Mouse (Mus musculus) neutrophil, adult 5-6 weeks (primary cell): ENCODE measurements around the gene Proser3. TPM values are rescaled to one million over a fixed set of nuclear protein-coding genes. Genes with fewer than 3 reads are reported as not detected.
A peak's percentile ranks its signal among the peaks of the same experiment; 100 is the strongest.

Source experiments
- ATAC-seq: fragments of 151-379, 151-347 bp; 2 replicates; pipeline ENCODE4 v1.8.0; 2017; ENCODE audit warnings: mild to moderate bottlenecking, moderate TSS enrichment; ENCODE audit not compliant: insufficient number of reproducible peaks, poor library complexity, low FRiP score, severe bottlenecking; ENCODE audit errors: extremely low read depth
- total RNA-seq: library from RNA; stranded (forward); fragments of 200-1000 nt; gene quantifications from 2 replicates; pipeline ENCODE4 v1.2.3, GENCODE M21; 2017

Gene Proser3
- total RNA-seq, 1 experiment from 2014 or later = 7.8 TPM

DNA sequence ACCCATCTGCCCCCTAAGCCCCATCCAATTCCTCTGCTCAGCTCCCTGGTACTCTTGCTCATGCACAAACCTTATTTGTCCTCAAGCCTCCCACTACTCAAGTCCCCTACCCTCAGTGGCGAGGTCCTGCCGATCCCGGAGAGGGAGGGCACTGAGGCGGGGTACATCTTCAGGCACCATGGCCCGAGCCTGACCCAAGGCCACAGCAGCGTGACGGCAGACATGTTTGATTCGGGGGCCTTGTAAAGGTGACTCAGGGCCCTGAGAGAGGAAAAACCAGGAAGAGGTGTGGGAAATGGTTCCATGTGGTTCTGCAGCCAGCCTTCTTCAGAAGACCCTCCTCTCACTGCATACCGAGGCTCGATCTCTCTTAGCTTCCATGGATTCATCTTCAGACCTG, 32.2 kb upstream of the Proser3 start:
- ATAC-seq = no peak

GRCm38 (mm10) chr7:30581547-30581946, 29.4 kb upstream of the Proser3 start:
- ATAC-seq = no peak

DNA sequence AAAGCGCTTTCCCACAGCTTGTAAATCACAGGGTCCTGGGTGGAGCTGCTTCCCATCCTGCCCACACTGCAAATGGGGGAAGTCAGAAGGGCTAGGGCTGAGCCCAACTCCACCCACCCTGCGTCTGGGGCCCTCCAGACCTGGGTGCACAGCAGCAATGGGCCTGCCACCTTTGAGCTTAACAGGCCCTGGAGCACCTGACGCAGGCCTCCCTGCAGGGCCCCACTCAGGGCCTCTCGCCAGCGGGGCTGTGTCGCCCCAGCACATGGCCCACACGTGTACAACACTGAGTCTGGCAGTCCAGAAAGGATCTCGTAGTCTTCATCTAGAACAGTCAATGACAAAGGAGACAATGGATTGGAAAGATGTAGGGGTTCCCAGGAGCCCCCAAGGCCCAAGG, 27.9 kb upstream of the Proser3 start:
- ATAC-seq = no peak

DNA sequence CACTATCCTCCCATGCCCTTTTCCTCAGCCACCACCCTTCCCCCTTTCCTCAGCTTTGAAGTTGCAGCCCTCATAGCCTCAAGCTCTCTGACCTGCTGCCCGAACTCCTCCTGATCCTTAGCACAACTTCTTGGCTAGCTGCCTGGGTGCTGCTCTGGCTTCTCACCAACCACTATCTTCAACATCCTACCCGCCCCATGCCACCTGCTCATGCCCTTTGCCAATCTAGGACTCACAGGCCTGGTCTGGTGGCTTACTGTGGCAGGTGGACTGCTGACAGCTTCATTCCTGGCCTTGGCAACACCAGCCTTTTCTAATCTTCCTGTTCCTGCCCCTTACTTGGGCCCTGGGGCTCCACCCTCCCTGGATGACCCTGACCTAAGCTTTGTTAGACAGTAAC, 20.9 kb upstream of the Proser3 start:
- no peak for ATAC-seq

DNA sequence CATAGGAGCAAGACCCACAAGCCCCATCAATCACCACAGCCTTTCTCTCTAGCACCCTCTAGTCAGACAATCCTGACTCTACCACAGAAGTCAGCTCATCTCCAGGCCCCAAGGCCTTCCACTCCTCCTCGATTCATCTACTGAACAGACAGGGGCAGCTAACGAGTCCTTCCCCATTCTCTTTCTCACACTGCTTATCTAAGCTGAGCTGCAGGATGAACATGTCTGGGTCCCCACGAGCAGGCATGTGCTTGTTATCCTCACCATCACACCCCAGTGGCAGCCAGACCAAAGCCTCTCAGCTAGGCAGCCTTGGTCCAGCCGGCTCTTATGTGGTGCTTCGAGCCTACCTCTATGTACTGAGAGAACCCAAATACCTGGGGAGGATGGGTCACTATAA, 20.3 kb upstream of the Proser3 start:
- no peak for ATAC-seq

DNA sequence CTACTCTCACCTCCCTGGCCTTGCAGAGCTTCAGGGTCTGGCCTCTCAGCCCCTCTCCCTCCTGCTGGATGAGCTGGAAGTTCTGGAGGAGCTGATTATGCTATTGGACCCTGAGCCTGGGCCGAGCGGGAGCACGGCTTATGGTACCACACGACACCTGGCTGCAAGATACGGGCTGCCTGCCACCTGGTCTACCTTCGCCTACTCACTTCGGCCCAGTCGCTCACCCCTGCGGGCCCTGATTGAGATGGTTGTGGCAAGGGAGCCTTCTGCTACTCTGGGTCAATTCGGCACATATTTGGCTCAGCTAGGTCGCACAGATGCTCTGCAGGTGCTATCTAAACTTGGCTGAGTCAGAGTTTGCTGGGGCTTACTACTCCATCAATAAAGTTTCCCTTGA, 15.5 kb upstream of the Proser3 start:
- no peak for ATAC-seq

GRCm38 (mm10) chr7:30566033-30566432, 13.9 kb upstream of the Proser3 start:
- no peak for ATAC-seq

DNA sequence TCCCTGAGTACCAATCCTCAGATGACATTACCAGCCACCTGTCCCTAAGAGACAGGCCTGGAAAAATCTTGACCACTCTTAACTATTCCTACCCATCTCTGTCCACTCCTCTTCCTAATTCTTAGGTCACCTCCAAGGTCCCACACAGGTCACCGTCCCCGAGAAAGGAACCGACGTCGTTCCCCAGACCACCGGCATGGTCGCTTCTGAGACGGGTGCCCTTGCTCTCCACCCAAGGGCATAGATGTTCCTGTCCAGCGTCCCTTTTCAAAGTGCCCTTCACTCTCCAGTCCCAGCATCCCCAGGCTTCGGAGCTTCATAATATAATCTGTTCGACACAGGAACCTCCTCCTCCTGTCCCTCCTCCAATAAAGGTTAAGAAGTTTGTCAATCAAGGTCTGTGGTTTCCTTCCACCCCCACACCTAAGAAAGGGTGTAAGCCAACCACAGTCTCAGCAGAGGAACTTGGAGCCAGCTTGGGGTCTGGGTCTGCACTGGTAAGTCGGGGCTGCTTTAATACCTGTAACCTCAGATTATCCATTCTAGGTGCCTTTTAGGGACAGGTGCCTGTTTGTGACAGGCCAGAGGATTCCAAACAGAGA, 13.0 kb upstream of the Proser3 start, which contains the start of gene Igflr1:
TSS of gene Igflr1 (plus strand) at position 458 of the 602 bp plus-strand sequence.
- no peak for ATAC-seq

GRCm38 (mm10) chr7:30563906-30564280, 11.8 kb upstream of the Proser3 start:
- no peak for ATAC-seq

DNA sequence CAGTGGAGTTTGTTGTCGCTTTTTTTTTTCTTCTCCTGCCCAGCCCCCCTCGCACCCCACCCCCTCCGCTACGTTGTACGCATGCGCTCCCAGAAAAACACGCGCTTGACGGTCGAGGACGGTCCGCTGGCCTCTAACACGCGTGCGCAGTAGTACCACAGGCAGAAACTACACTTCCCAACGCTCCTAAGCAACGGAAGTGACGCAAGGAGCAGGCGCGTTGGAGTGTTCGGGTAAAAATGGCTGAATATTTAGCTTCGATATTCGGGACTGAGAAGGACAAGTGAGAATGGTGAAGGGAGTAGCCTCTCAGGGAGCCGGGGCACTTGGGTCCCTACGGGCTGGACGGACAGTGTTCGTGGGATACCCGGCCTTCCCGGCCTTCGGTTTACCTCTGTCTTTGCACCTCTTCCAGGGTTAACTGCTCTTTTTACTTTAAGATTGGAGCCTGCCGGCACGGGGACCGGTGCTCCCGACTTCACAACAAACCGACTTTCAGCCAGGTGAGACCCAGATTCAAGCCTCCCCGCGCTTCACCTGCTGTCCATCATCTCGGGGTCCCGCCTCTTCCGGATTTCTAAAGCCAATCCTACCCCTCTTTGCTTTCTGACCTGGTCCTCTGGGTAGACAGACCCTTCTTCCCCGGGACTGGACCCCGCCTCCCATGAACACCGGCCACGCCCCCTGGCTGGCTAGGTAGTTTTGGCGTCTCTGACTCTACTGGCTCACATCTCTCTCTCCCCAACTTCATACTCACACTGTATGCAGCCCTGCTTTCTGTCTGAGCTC, 11.2 kb upstream of the Proser3 start, which contains the start of the genes U2af1l4, Gm49396 and Psenen:
TSS of gene U2af1l4 (plus strand) at position 185 of the 789 bp plus-strand sequence.
TSS of gene Gm49396 (plus strand) at position 228 of the 789 bp plus-strand sequence.
TSS of gene Psenen (minus strand) at position 511 of the 789 bp plus-strand sequence.
- peak; percentile 73 for ATAC-seq

GRCm38 (mm10) chr7:30562526-30563116, 10.5 kb upstream of the Proser3 start:
- ATAC-seq = peak; percentile 2; the same call in 1 of the 2 replicates

DNA sequence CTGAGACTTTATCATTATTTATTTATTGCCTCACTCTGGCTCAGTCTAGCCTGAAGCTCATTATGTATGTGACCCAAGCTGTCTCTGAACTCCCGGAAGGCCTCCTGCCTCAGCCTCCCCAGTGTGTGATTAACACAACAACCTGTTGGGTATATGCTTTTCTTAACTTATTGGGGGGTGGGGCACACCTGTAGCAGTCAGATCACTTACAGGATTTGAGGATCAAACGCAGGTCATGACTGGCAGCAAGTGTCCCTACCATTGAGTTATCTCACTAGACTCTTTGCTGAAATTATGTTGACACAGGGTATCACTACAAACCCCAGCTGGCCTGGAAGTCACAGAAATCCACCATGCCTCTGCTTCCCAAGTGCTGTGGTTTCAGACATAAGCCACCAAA, 8.2 kb upstream of the Proser3 start:
- no peak for ATAC-seq

DNA sequence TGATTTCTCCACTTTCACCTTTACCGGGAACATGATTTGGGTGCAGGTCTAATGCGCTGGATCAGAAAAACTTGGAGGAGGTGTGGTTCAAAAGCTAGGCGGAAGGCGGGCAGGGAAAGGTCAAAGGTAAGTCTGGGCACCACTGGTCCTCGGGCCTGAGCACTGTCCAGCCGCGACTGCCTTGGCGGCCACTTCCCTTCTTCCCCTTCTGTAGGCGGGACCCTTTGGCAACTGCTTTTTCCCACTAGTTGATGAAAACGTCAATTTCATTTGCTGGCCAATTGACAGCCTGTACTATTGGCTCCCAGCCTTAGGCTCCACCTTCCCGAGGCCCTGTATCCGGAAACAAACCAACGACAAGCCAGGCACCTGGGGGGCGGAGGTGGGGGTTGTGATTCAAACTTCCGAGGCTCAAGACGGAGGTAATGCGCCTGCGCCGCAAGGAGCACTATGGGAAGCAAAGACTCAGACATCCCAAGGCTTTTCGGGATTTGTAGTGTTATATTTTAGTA, 7.4 kb upstream of the Proser3 start, which contains the start of gene Lin37:
TSS of gene Lin37 (minus strand) at position 396 of the 512 bp plus-strand sequence.
- peak; percentile 71 for ATAC-seq

- no peak for ATAC-seq
Observed at GRCm38 (mm10) chr7:30558656-30559442, 6.8 kb upstream of the Proser3 start.

- no peak for ATAC-seq
Observed at GRCm38 (mm10) chr7:30557901-30558514, 5.9 kb upstream of the Proser3 start.

GRCm38 (mm10) chr7:30556894-30557536, 4.9 kb upstream of the Proser3 start:
- ATAC-seq = no peak

- ATAC-seq = no peak
Observed at GRCm38 (mm10) chr7:30553810-30554584, 1.9 kb upstream of the Proser3 start.
